Mouse (Mus musculus): Measurements from ENCODE around the gene Tril. TPM values are rescaled to one million over a fixed set of nuclear protein-coding genes. Genes with fewer than 3 reads are reported as not detected.

Gene Tril
- not detected in 2 replicates for polyA plus RNA-seq (2012; ENCODE audit: insufficient read depth, insufficient read length, missing spikeins)

GRCm38 (mm10) chr6:53820486-53820985 lies at the start of gene Tril:
Tril (minus strand) TSS chr6:53820830.
- H3K4me1 ChIP-seq (ENCODE audit: control insufficient read depth, insufficient read depth, low read length), result peaks cover 2% of the 10 kb centered on the region; the same call in 1 of the 2 replicates
- TF ChIP-seq POLR2A (IDR thresholded peaks at IDR 0.05; ENCODE audit: borderline replicate concordance, low read depth, low read length) (no peak), CTCF (IDR thresholded peaks at IDR 0.05; ENCODE audit: low read depth, low read length) (no peak)
- peak within 1 kb of the TSS; percentile 33 for H3K4me3 ChIP-seq (ENCODE audit: insufficient read depth, low read length)
- no peak within 1 kb of the TSS for H3K27ac ChIP-seq (ENCODE audit: insufficient read depth, low read depth, low read length)

GRCm38 (mm10) chr6:53863011-53863410 lies 42.4 kb upstream of the Tril start:
- no peak overlapping the region for H3K27ac ChIP-seq (ENCODE audit: insufficient read depth, low read depth, low read length)
- TF ChIP-seq POLR2A (IDR thresholded peaks at IDR 0.05; ENCODE audit: borderline replicate concordance, low read depth, low read length) (no peak), CTCF (IDR thresholded peaks at IDR 0.05; ENCODE audit: low read depth, low read length) (no peak)
- H3K4me3 ChIP-seq (ENCODE audit: insufficient read depth, low read length), result no peak overlapping the region
- 0 out of 2 replicates have a peak, but pooled peaks cover 2% of the 10 kb centered on the region for H3K4me1 ChIP-seq (ENCODE audit: control insufficient read depth, insufficient read depth, low read length)

GRCm38 (mm10) chr6:53859106-53859505 lies 38.5 kb upstream of the Tril start:
- H3K4me3 ChIP-seq (ENCODE audit: insufficient read depth, low read length), result no peak overlapping the region
- TF ChIP-seq CTCF (IDR thresholded peaks at IDR 0.05; ENCODE audit: low read depth, low read length) (no peak), POLR2A (IDR thresholded peaks at IDR 0.05; ENCODE audit: borderline replicate concordance, low read depth, low read length) (no peak)
- no peak overlapping the region for H3K27ac ChIP-seq (ENCODE audit: insufficient read depth, low read depth, low read length)
- peaks cover 4% of the 10 kb centered on the region; the same call in 1 of the 2 replicates for H3K4me1 ChIP-seq (ENCODE audit: control insufficient read depth, insufficient read depth, low read length)

- Histone ChIP-seq H3K27ac (ENCODE audit: insufficient read depth, low read depth, low read length) (no peak overlapping the region), H3K4me3 (ENCODE audit: insufficient read depth, low read length) (no peak overlapping the region), H3K4me1 (ENCODE audit: control insufficient read depth, insufficient read depth, low read length) (peaks cover 5% of the 10 kb centered on the region; the same call in 1 of the 2 replicates)
- TF ChIP-seq CTCF (IDR thresholded peaks at IDR 0.05; ENCODE audit: low read depth, low read length), result no peak
- TF ChIP-seq POLR2A (IDR thresholded peaks at IDR 0.05; ENCODE audit: borderline replicate concordance, low read depth, low read length), result no peak
These were observed 37.2 kb upstream of the Tril start for GRCm38 (mm10) chr6:53857822-53858221.

GRCm38 (mm10) chr6:53856775-53857174 lies 36.1 kb upstream of the Tril start:
- TF ChIP-seq POLR2A (IDR thresholded peaks at IDR 0.05; ENCODE audit: borderline replicate concordance, low read depth, low read length) (no peak), CTCF (IDR thresholded peaks at IDR 0.05; ENCODE audit: low read depth, low read length) (no peak)
- Histone ChIP-seq H3K4me1 (ENCODE audit: control insufficient read depth, insufficient read depth, low read length) (peaks cover 5% of the 10 kb centered on the region; the same call in 1 of the 2 replicates), H3K4me3 (ENCODE audit: insufficient read depth, low read length) (no peak overlapping the region)

GRCm38 (mm10) chr6:53854971-53855856 lies 34.6 kb upstream of the Tril start:
- H3K4me1 ChIP-seq (ENCODE audit: control insufficient read depth, insufficient read depth, low read length), result peaks cover 5% of the 10 kb centered on the region; the same call in 1 of the 2 replicates
- no peak for TF ChIP-seq CTCF (IDR thresholded peaks at IDR 0.05; ENCODE audit: low read depth, low read length)
- TF ChIP-seq POLR2A (IDR thresholded peaks at IDR 0.05; ENCODE audit: borderline replicate concordance, low read depth, low read length), result no peak
- no peak overlapping the region for H3K4me3 ChIP-seq (ENCODE audit: insufficient read depth, low read length)
- H3K27ac ChIP-seq (ENCODE audit: insufficient read depth, low read depth, low read length), result no peak overlapping the region

More at GRCm38 (mm10) chr6:53856775-53857174, 36.1 kb upstream of the Tril start:
- no peak overlapping the region for H3K27ac ChIP-seq (ENCODE audit: insufficient read depth, low read depth, low read length)

- Histone ChIP-seq H3K4me3 (ENCODE audit: insufficient read depth, low read length) (no peak overlapping the region), H3K27ac (ENCODE audit: insufficient read depth, low read depth, low read length) (0 out of 2 replicates have a peak overlapping the region, but pooled peaks have one; percentile 1), H3K4me1 (ENCODE audit: control insufficient read depth, insufficient read depth, low read length) (peaks cover 5% of the 10 kb centered on the region; the same call in 1 of the 2 replicates)
- no peak for TF ChIP-seq POLR2A (IDR thresholded peaks at IDR 0.05; ENCODE audit: borderline replicate concordance, low read depth, low read length)
- TF ChIP-seq CTCF (IDR thresholded peaks at IDR 0.05; ENCODE audit: low read depth, low read length), result no peak
These were observed 33.6 kb upstream of the Tril start for GRCm38 (mm10) chr6:53854226-53854625.

GRCm38 (mm10) chr6:53853546-53853945 lies 32.9 kb upstream of the Tril start:
- peaks cover 3% of the 10 kb centered on the region; the same call in 1 of the 2 replicates for H3K4me1 ChIP-seq (ENCODE audit: control insufficient read depth, insufficient read depth, low read length)
- TF ChIP-seq CTCF (IDR thresholded peaks at IDR 0.05; ENCODE audit: low read depth, low read length) (no peak), POLR2A (IDR thresholded peaks at IDR 0.05; ENCODE audit: borderline replicate concordance, low read depth, low read length) (no peak)
- H3K4me3 ChIP-seq (ENCODE audit: insufficient read depth, low read length), result no peak overlapping the region
- H3K27ac ChIP-seq (ENCODE audit: insufficient read depth, low read depth, low read length), result no peak overlapping the region

GRCm38 (mm10) chr6:53844626-53845025 lies 24.0 kb upstream of the Tril start:
- H3K27ac ChIP-seq (ENCODE audit: insufficient read depth, low read depth, low read length), result no peak overlapping the region
- H3K4me3 ChIP-seq (ENCODE audit: insufficient read depth, low read length), result no peak overlapping the region
- no peaks in the 10 kb centered on the region for H3K4me1 ChIP-seq (ENCODE audit: control insufficient read depth, insufficient read depth, low read length)
- TF ChIP-seq POLR2A (IDR thresholded peaks at IDR 0.05; ENCODE audit: borderline replicate concordance, low read depth, low read length), result no peak
- TF ChIP-seq CTCF (IDR thresholded peaks at IDR 0.05; ENCODE audit: low read depth, low read length), result no peak

GRCm38 (mm10) chr6:53825213-53825612 lies 4.6 kb upstream of the Tril start:
- Histone ChIP-seq H3K4me1 (ENCODE audit: control insufficient read depth, insufficient read depth, low read length) (no peaks in the 10 kb centered on the region), H3K27ac (ENCODE audit: insufficient read depth, low read depth, low read length) (no peak overlapping the region), H3K4me3 (ENCODE audit: insufficient read depth, low read length) (no peak overlapping the region)
- TF ChIP-seq CTCF (IDR thresholded peaks at IDR 0.05; ENCODE audit: low read depth, low read length), result no peak
- TF ChIP-seq POLR2A (IDR thresholded peaks at IDR 0.05; ENCODE audit: borderline replicate concordance, low read depth, low read length), result no peak
